ENCODE assay signal across 20 mouse cellular contexts in the genomic region with DNA sequence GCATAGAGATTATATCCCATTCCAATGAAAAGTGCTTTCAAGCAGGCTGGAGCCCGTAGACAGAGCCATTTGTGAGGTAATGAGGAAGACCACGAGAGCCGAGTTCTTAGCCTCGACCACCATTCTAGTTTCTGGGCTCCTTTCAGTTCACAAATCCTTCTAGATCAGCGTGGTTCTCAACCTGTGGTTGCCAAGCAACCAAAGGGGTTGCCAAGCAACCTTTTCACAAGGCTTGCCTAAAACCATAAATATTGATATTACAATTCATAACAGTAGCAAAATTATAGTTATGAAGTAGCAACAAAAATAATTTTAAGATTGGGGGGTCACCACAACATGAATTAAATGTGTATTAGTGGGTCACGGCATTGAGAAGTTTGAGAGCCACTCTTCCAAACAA.
A peak's percentile ranks its signal among the peaks of the same experiment; 100 is the strongest.
DNase-seq lines count a peak whose midpoint lies in the region; ATAC-seq and TF ChIP-seq lines count a peak whose summit lies in the region.
"Had no signal": no experiment of that assay in that cellular context is flagged by ENCODE, and none has a peak within 500 bp of the region (broad histone marks: within the 10 kb centered on the region; RNA-seq: fewer than 3 reads in every experiment).

No protein-coding gene starts in this region.

- no peaks in the 10 kb centered on the region for H3K27me3 ChIP-seq in heart, embryonic 10.5 days (ENCODE audit: insufficient read depth, poor library complexity, severe bottlenecking)
- no peaks in the 10 kb centered on the region for H3K27me3 ChIP-seq in heart, embryonic 11.5 days (ENCODE audit: control insufficient read depth, insufficient read depth, low read length)
- no peaks in the 10 kb centered on the region for H3K27me3 ChIP-seq in hindbrain, postnatal 0 days (ENCODE audit: insufficient read depth, low read length)
- no peaks in the 10 kb centered on the region for H3K27me3 ChIP-seq in hindbrain, embryonic 16.5 days (replicated peaks; ENCODE audit: control insufficient read depth, insufficient read depth, low read length)
- H3K27me3 ChIP-seq: embryonic facial prominence, embryonic 13.5 days; intestine, embryonic 15.5 days; stomach, embryonic 15.5 days had no signal

- WGBS in heart, embryonic 10.5 days, result 86% methylated on average over 6 of the region's 6 CpGs
- 83% methylated on average over 6 of the region's 6 CpGs for WGBS in heart, embryonic 11.5 days (ENCODE audit: insufficient replicate concordance)
- WGBS in hindbrain, postnatal 0 days, result 36% methylated on average over 6 of the region's 6 CpGs
- whole genome bisulfite sequencing in hindbrain, embryonic 16.5 days, result 48% methylated on average over 6 of the region's 6 CpGs

- H3K27ac ChIP-seq in heart, embryonic 10.5 days, result peak overlapping the region; percentile 7; the same call in 1 of the 2 replicates
- no peak overlapping the region for H3K27ac ChIP-seq in heart, embryonic 11.5 days (ENCODE audit: low read depth, low read length)
- H3K27ac ChIP-seq in hindbrain, postnatal 0 days, result no peak overlapping the region
- H3K27ac ChIP-seq in hindbrain, embryonic 16.5 days (ENCODE audit: low read depth, low read length), result no peak overlapping the region
- H3K27ac ChIP-seq: embryonic facial prominence, embryonic 13.5 days; intestine, embryonic 15.5 days; limb, embryonic 10.5 days; macrophage; stomach, embryonic 15.5 days had no signal

- no peaks in the 10 kb centered on the region for H3K9me3 ChIP-seq in heart, embryonic 10.5 days
- H3K9me3 ChIP-seq in heart, embryonic 11.5 days (replicated peaks; ENCODE audit: control insufficient read depth, low read length), result no peaks in the 10 kb centered on the region
- H3K9me3 ChIP-seq in hindbrain, postnatal 0 days (ENCODE audit: low read length), result no peaks in the 10 kb centered on the region
- no peaks in the 10 kb centered on the region for H3K9me3 ChIP-seq in hindbrain, embryonic 16.5 days (ENCODE audit: control insufficient read depth, low read length)
- H3K9me3 ChIP-seq: embryonic facial prominence, embryonic 13.5 days; intestine, embryonic 15.5 days; limb, embryonic 10.5 days; stomach, embryonic 15.5 days had no signal

- no peak overlapping the region for H3K4me2 ChIP-seq in heart, embryonic 11.5 days
- H3K4me2 ChIP-seq in hindbrain, postnatal 0 days (ENCODE audit: low read depth, low read length), result no peak overlapping the region
- no peak overlapping the region for H3K4me2 ChIP-seq in hindbrain, embryonic 16.5 days (ENCODE audit: low read length)
- H3K4me2 ChIP-seq: embryonic facial prominence, embryonic 13.5 days; intestine, embryonic 15.5 days; liver, embryonic 11.5 days; stomach, embryonic 15.5 days had no signal

- no peak for DNase-seq in heart, embryonic 10.5 days (ENCODE audit: low spot score)
- DNase-seq in hindbrain, postnatal 0 days (ENCODE audit: low spot score), result peak; percentile 74
- peak; percentile 31 for DNase-seq in retina, postnatal 1 day
- no peak for DNase-seq in retina, embryonic 14.5 days (ENCODE audit: low spot score)
- DNase-seq in telencephalon, adult 2 months (ENCODE audit: low read depth, low spot score), result peak; percentile 33
- DNase-seq: adrenal gland, postnatal 14 days; cerebellum, adult 8-10 months; gastrocnemius, postnatal 10 days; kidney, postnatal 4 days; lung, adult 2 months had no signal

- no peak overlapping the region for H3K9ac ChIP-seq in heart, embryonic 11.5 days (ENCODE audit: low read depth, low read length)
- no peak overlapping the region for H3K9ac ChIP-seq in hindbrain, postnatal 0 days (replicated peaks; ENCODE audit: low read length)
- no peak overlapping the region for H3K9ac ChIP-seq in hindbrain, embryonic 16.5 days (ENCODE audit: low read depth, low read length)
- H3K9ac ChIP-seq: embryonic facial prominence, embryonic 13.5 days; intestine, embryonic 15.5 days; stomach, embryonic 15.5 days had no signal

- no peak for TF ChIP-seq CTCF in hindbrain, postnatal 0 days (IDR thresholded peaks at IDR 0.05; ENCODE audit: low read depth)

- no peaks in the 10 kb centered on the region for H3K36me3 ChIP-seq in heart, embryonic 10.5 days
- no peaks in the 10 kb centered on the region for H3K36me3 ChIP-seq in heart, embryonic 11.5 days (ENCODE audit: control insufficient read depth, insufficient read depth, low read length)
- H3K36me3 ChIP-seq in hindbrain, postnatal 0 days (ENCODE audit: insufficient read depth, low read length), result no peaks in the 10 kb centered on the region
- H3K36me3 ChIP-seq in hindbrain, embryonic 16.5 days (ENCODE audit: control insufficient read depth, insufficient read depth, low read length), result no peaks in the 10 kb centered on the region
- H3K36me3 ChIP-seq: embryonic facial prominence, embryonic 13.5 days; intestine, embryonic 15.5 days; limb, embryonic 10.5 days; stomach, embryonic 15.5 days had no signal

- H3K4me1 ChIP-seq in heart, embryonic 10.5 days, result peaks cover 7% of the 10 kb centered on the region; the same call in 1 of the 2 replicates
- peaks cover 8% of the 10 kb centered on the region; the same call in 1 of the 2 replicates for H3K4me1 ChIP-seq in heart, embryonic 11.5 days (ENCODE audit: control insufficient read depth, insufficient read depth, low read length)
- H3K4me1 ChIP-seq in hindbrain, postnatal 0 days (ENCODE audit: insufficient read depth, low read length), result no peaks in the 10 kb centered on the region
- H3K4me1 ChIP-seq in hindbrain, embryonic 16.5 days (ENCODE audit: control insufficient read depth, insufficient read depth, low read depth, low read length), result no peaks in the 10 kb centered on the region
- H3K4me1 ChIP-seq: stomach, embryonic 15.5 days had no signal

- H3K4me3 ChIP-seq in heart, embryonic 10.5 days, result no peak overlapping the region
- no peak overlapping the region for H3K4me3 ChIP-seq in heart, embryonic 11.5 days (ENCODE audit: low read depth, low read length)
- H3K4me3 ChIP-seq in hindbrain, postnatal 0 days (ENCODE audit: low read length), result no peak overlapping the region
- H3K4me3 ChIP-seq in hindbrain, embryonic 16.5 days (ENCODE audit: low read length), result no peak overlapping the region
- H3K4me3 ChIP-seq: embryonic facial prominence, embryonic 13.5 days; intestine, embryonic 15.5 days; limb, embryonic 10.5 days; stomach, embryonic 15.5 days had no signal

- ATAC-seq in heart, embryonic 11.5 days (replicated peaks; ENCODE audit: insufficient number of reproducible peaks, low FRiP score, low TSS enrichment), result no peak
- ATAC-seq in hindbrain, postnatal 0 days, result no peak
- no peak for ATAC-seq in hindbrain, embryonic 16.5 days
- ATAC-seq: activated CD4-positive, CD25-positive, alpha-beta regulatory T cell, adult 4 months; intestine, embryonic 15.5 days; Patski had no signal

Comparison
In these comparisons a context has a peak if more than half of its experiments do, and no peak if none do; other contexts are left out.
1. DNase-seq: peak in hindbrain, postnatal 0 days (single experiment), retina, postnatal 1 day (single experiment) and telencephalon, adult 2 months (single experiment); none in heart, embryonic 10.5 days (single experiment) and retina, embryonic 14.5 days (single experiment).